Mouse (Mus musculus) liver, embryonic 14.5 days (tissue): Measurements from ENCODE around the gene Olfr544.
"Not testable (repeated sequence)": the region's sequence is repeated elsewhere in the genome, so short reads cannot be mapped to it uniquely, and the experiment has no call there.

Experiments
- CTCF ChIP-seq: IDR thresholded peaks from 2 replicates; pipeline ENCODE4 v1.5.1; 2016; ENCODE audit warnings: antibody characterized with exemption, low read depth, control low read depth
- EP300 ChIP-seq: IDR thresholded peaks from 2 replicates; pipeline ENCODE4 v1.6.1; 2016; ENCODE audit warnings: antibody characterized with exemption, low read depth

GRCm38 (mm10) chr7:102494416-102494815 is 6.3 kb upstream of the Olfr544 start:
- not testable (repeated sequence) for TF ChIP-seq CTCF, EP300
